Mouse (Mus musculus) kidney, embryonic 15.5 days (tissue): ENCODE measurements around the gene Cmya5. TPM values are rescaled to one million over a fixed set of nuclear protein-coding genes. Genes with fewer than 3 reads are reported as not detected.
"Not testable (repeated sequence)": the region's sequence is repeated elsewhere in the genome, so short reads cannot be mapped to it uniquely, and the experiment has no call there.

Source experiments
- ATAC-seq: fragments of 200-750 bp; cut with Nextera tagmentation; replicated peaks from 2 replicates; pipeline ENCODE4 v1.8.0; 2017; ENCODE audit warnings: moderate TSS enrichment; ENCODE audit not compliant: low FRiP score
- H3K27ac ChIP-seq: fragments of 300-500 bp; sonication (generic); 2 replicates; pipeline ENCODE4 v1.5.1; 2015; ENCODE audit warnings: mild to moderate bottlenecking, inconsistent platforms
- H3K27me3 ChIP-seq: fragments of 300-500 bp; sonication (generic); 2 replicates; pipeline ENCODE4 v1.6.1; 2015; ENCODE audit warnings: inconsistent platforms
- H3K36me3 ChIP-seq: fragments of 300-500 bp; sonication (generic); 2 replicates; pipeline ENCODE4 v1.6.1; 2015; ENCODE audit warnings: inconsistent platforms
- H3K4me1 ChIP-seq: fragments of 300-500 bp; sonication (generic); 2 replicates; pipeline ENCODE4 v1.6.1; 2015; ENCODE audit warnings: inconsistent platforms
- H3K4me2 ChIP-seq: fragments of 300-500 bp; sonication (generic); 2 replicates; pipeline ENCODE4 v1.6.1; 2015; ENCODE audit warnings: moderate library complexity, mild to moderate bottlenecking, inconsistent platforms
- H3K4me3 ChIP-seq: fragments of 300-500 bp; sonication (generic); replicated peaks from 2 replicates; pipeline ENCODE4 v1.5.1; 2015; ENCODE audit warnings: mild to moderate bottlenecking, inconsistent platforms
- H3K9ac ChIP-seq: fragments of 300-500 bp; sonication (generic); 2 replicates; pipeline ENCODE4 v1.6.1; 2015; ENCODE audit warnings: mild to moderate bottlenecking, inconsistent platforms
- H3K9me3 ChIP-seq: fragments of 300-500 bp; sonication (generic); replicated peaks from 2 replicates; pipeline ENCODE4 v1.6.1; 2016; ENCODE audit warnings: inconsistent platforms
- WGBS: fragments of 180-500 bp; shearing (Covaris S2); methylation state at CpG from one replicate; pipeline ENCODE4 v1.1.7; 2015; ENCODE audit warnings: mixed read lengths; 5-methylcytosine and 5-hydroxymethylcytosine counted together
- polyA plus RNA-seq: library from polyadenylated mRNA; unstranded; fragments of >200 nt; fragmentation: Nextera tagmentation; extraction: Ambion mirVana; gene quantifications from 2 replicates; pipeline ENCODE4 v1.2.1, GENCODE M21; 2015

The Cmya5 gene
- polyA plus RNA-seq, 1 experiment from 2014 or later = 0.16 TPM

- Histone ChIP-seq H3K27me3 (no peaks in the 10 kb centered on the region), H3K9ac (no peak overlapping the region), H3K4me3 (no peak overlapping the region), H3K4me1 (no peaks in the 10 kb centered on the region), H3K27ac (no peak overlapping the region), H3K36me3 (no peaks in the 10 kb centered on the region), H3K9me3 (no peaks in the 10 kb centered on the region), H3K4me2 (no peak overlapping the region)
- WGBS = 85% methylated on average over 4 of the region's 4 CpGs
- no peak for ATAC-seq
These were observed 42.0 kb downstream of the Cmya5 start for GRCm38 (mm10) chr13:93102340-93103090.

GRCm38 (mm10) chr13:93098596-93098995 lies 45.9 kb downstream of the Cmya5 start:
- no peak for ATAC-seq
- Histone ChIP-seq H3K9me3 (no peaks in the 10 kb centered on the region), H3K4me2 (no peak overlapping the region), H3K36me3 (no peaks in the 10 kb centered on the region), H3K9ac (no peak overlapping the region), H3K4me3 (no peak overlapping the region), H3K27ac (no peak overlapping the region), H3K27me3 (no peaks in the 10 kb centered on the region), H3K4me1 (no peaks in the 10 kb centered on the region)
- 85% methylated on average over 3 of the region's 3 CpGs for WGBS

- H3K9me3 ChIP-seq = no peaks in the 10 kb centered on the region
- H3K4me3 ChIP-seq = no peak overlapping the region
- no peak overlapping the region for H3K9ac ChIP-seq
- H3K27ac ChIP-seq = no peak overlapping the region
- H3K4me1 ChIP-seq = no peaks in the 10 kb centered on the region
- H3K27me3 ChIP-seq = no peaks in the 10 kb centered on the region
- no peak for ATAC-seq
- no peaks in the 10 kb centered on the region for H3K36me3 ChIP-seq
- WGBS = over 99% methylated on average over 6 of the region's 6 CpGs
- no peak overlapping the region for H3K4me2 ChIP-seq
These were observed 47.9 kb downstream of the Cmya5 start for GRCm38 (mm10) chr13:93096643-93097042.

GRCm38 (mm10) chr13:93095097-93095791 lies 49.3 kb downstream of the Cmya5 start:
- H3K27me3 ChIP-seq = no peaks in the 10 kb centered on the region
- no peak for ATAC-seq
- no peak overlapping the region for H3K9ac ChIP-seq
- no peaks in the 10 kb centered on the region for H3K4me1 ChIP-seq
- no peak overlapping the region for H3K4me2 ChIP-seq
- no peak overlapping the region for H3K4me3 ChIP-seq
- no peaks in the 10 kb centered on the region for H3K36me3 ChIP-seq
- no peak overlapping the region for H3K27ac ChIP-seq
- WGBS = 90% methylated on average over 15 of the region's 15 CpGs
- no peaks in the 10 kb centered on the region for H3K9me3 ChIP-seq

- no peak overlapping the region for H3K27ac ChIP-seq
- H3K36me3 ChIP-seq = no peaks in the 10 kb centered on the region
- no peak overlapping the region for H3K4me3 ChIP-seq
- no peak overlapping the region for H3K4me2 ChIP-seq
- no peak for ATAC-seq
- H3K9ac ChIP-seq = no peak overlapping the region
- 78% methylated on average over 10 of the region's 10 CpGs for WGBS
- no peaks in the 10 kb centered on the region for H3K27me3 ChIP-seq
- no peaks in the 10 kb centered on the region for H3K9me3 ChIP-seq
- no peaks in the 10 kb centered on the region for H3K4me1 ChIP-seq
These were observed 50.2 kb downstream of the Cmya5 start for GRCm38 (mm10) chr13:93094204-93094935.

GRCm38 (mm10) chr13:93093697-93094096 lies 50.8 kb downstream of the Cmya5 start:
- no peaks in the 10 kb centered on the region for H3K9me3 ChIP-seq
- H3K4me1 ChIP-seq = no peaks in the 10 kb centered on the region
- WGBS = 85% methylated on average over 5 of the region's 5 CpGs
- no peak overlapping the region for H3K9ac ChIP-seq
- no peaks in the 10 kb centered on the region for H3K27me3 ChIP-seq
- ATAC-seq = no peak
- no peak overlapping the region for H3K4me3 ChIP-seq
- no peak overlapping the region for H3K4me2 ChIP-seq
- no peaks in the 10 kb centered on the region for H3K36me3 ChIP-seq
- H3K27ac ChIP-seq = no peak overlapping the region

GRCm38 (mm10) chr13:93092916-93093429 lies 51.6 kb downstream of the Cmya5 start:
- no peaks in the 10 kb centered on the region for H3K27me3 ChIP-seq
- H3K27ac ChIP-seq = no peak overlapping the region
- H3K9ac ChIP-seq = no peak overlapping the region
- ATAC-seq = no peak
- H3K36me3 ChIP-seq = no peaks in the 10 kb centered on the region
- WGBS = 64% methylated on average over 2 of the region's 2 CpGs
- no peak overlapping the region for H3K4me3 ChIP-seq
- H3K4me2 ChIP-seq = no peak overlapping the region
- no peaks in the 10 kb centered on the region for H3K9me3 ChIP-seq
- no peaks in the 10 kb centered on the region for H3K4me1 ChIP-seq

- no peaks in the 10 kb centered on the region for H3K4me1 ChIP-seq
These were observed 52.6 kb downstream of the Cmya5 start for GRCm38 (mm10) chr13:93091866-93092455.

GRCm38 (mm10) chr13:93091176-93091575 lies 53.3 kb downstream of the Cmya5 start:
- no peaks in the 10 kb centered on the region for H3K9me3 ChIP-seq
- H3K4me1 ChIP-seq = no peaks in the 10 kb centered on the region
- H3K27me3 ChIP-seq = no peaks in the 10 kb centered on the region
- H3K4me2 ChIP-seq = no peak overlapping the region
- no peak overlapping the region for H3K4me3 ChIP-seq
- no peak overlapping the region for H3K27ac ChIP-seq
- H3K36me3 ChIP-seq = no peaks in the 10 kb centered on the region
- no peak for ATAC-seq
- 81% methylated on average over 9 of the region's 9 CpGs for WGBS
- no peak overlapping the region for H3K9ac ChIP-seq

More at GRCm38 (mm10) chr13:93091866-93092455, 52.6 kb downstream of the Cmya5 start:
- Histone ChIP-seq H3K9ac (no peak overlapping the region), H3K4me3 (no peak overlapping the region), H3K9me3 (no peaks in the 10 kb centered on the region), H3K27me3 (no peaks in the 10 kb centered on the region), H3K4me2 (no peak overlapping the region), H3K27ac (no peak overlapping the region), H3K36me3 (no peaks in the 10 kb centered on the region)
- WGBS = 93% methylated on average over 10 of the region's 10 CpGs
- no peak for ATAC-seq

GRCm38 (mm10) chr13:93089481-93089880 lies 55.0 kb downstream of the Cmya5 start:
- no peaks in the 10 kb centered on the region for H3K9me3 ChIP-seq
- WGBS = 72% methylated on average over 5 of the region's 5 CpGs
- ATAC-seq = no peak
- no peaks in the 10 kb centered on the region for H3K27me3 ChIP-seq
- no peak overlapping the region for H3K27ac ChIP-seq
- H3K4me2 ChIP-seq = no peak overlapping the region
- H3K4me1 ChIP-seq = no peaks in the 10 kb centered on the region
- no peak overlapping the region for H3K9ac ChIP-seq
- no peak overlapping the region for H3K4me3 ChIP-seq
- H3K36me3 ChIP-seq = no peaks in the 10 kb centered on the region

GRCm38 (mm10) chr13:93085711-93086110 lies 58.8 kb downstream of the Cmya5 start:
- Histone ChIP-seq H3K4me2 (no peak overlapping the region), H3K36me3 (no peaks in the 10 kb centered on the region), H3K27ac (no peak overlapping the region), H3K9me3 (no peaks in the 10 kb centered on the region), H3K4me1 (no peaks in the 10 kb centered on the region), H3K4me3 (no peak overlapping the region), H3K27me3 (no peaks in the 10 kb centered on the region), H3K9ac (no peak overlapping the region)
- no peak for ATAC-seq
- WGBS = 81% methylated on average over 4 of the region's 4 CpGs

GRCm38 (mm10) chr13:93082324-93082723 lies 62.2 kb downstream of the Cmya5 start:
- H3K9me3 ChIP-seq, H3K4me1 ChIP-seq, H3K4me3 ChIP-seq, H3K27me3 ChIP-seq, H3K4me2 ChIP-seq, H3K36me3 ChIP-seq, H3K27ac ChIP-seq, H3K9ac ChIP-seq, ATAC-seq: not testable (repeated sequence)
- 79% methylated on average over 1 of the region's 1 CpGs for WGBS
